Mouse (Mus musculus) CH12.LX (cell line): ENCODE results near the gene Gm1043. TPM values are rescaled to one million over a fixed set of nuclear protein-coding genes. Genes with fewer than 3 reads are reported as not detected.

Source experiments
- DNase-seq: peaks from one replicate; pipeline ENCODE4 v3.0.0-alpha.2; 2013; ENCODE audit errors: extremely low read depth
- H3K27ac ChIP-seq: 2 replicates; pipeline ENCODE4 v1.5.1; 2012; ENCODE audit warnings: low read depth, mild to moderate bottlenecking, control low read depth, moderate library complexity; ENCODE audit not compliant: insufficient read depth
- H3K27me3 ChIP-seq: replicated peaks from 2 replicates; pipeline ENCODE3; 2012; ENCODE audit warnings: inconsistent platforms
- H3K36me3 ChIP-seq, 2 experiments: replicated peaks in 1 of 2; 2 replicates each; pipeline versions ENCODE3 to v1.6.1; 2012; ENCODE audit warnings: inconsistent platforms in 1 of 2, low read length in 1 of 2, mild to moderate bottlenecking in 1 of 2, mixed read lengths in 1 of 2, moderate library complexity in 1 of 2; ENCODE audit not compliant: control insufficient read depth in 1 of 2, insufficient read depth in 1 of 2
- H3K4me1 ChIP-seq, 2 experiments: 2 replicates each; pipeline ENCODE4 v1.6.1; 2012; ENCODE audit warnings: inconsistent platforms in 1 of 2, moderate library complexity in 1 of 2; ENCODE audit not compliant: insufficient read depth in 2 of 2, control insufficient read depth in 1 of 2
- H3K4me2 ChIP-seq: 2 replicates; pipeline ENCODE4 v1.6.1; 2012; ENCODE audit warnings: low read depth, mild to moderate bottlenecking, control low read depth; ENCODE audit not compliant: poor library complexity, insufficient read depth, severe bottlenecking
- H3K4me3 ChIP-seq, 3 experiments: fragments of 150-350 bp in 1 of 3; sonication (generic) in 1 of 3; replicated peaks in 1 of 3; 2 replicates each; pipeline versions ENCODE3 to v1.5.1; 2011 to 2012; ENCODE audit warnings: low read depth in 2 of 3, low read length in 2 of 3, mild to moderate bottlenecking in 2 of 3, moderate library complexity in 2 of 3, control low read depth in 1 of 3, improper control_type of control experiment in 1 of 3, inconsistent platforms in 1 of 3, mixed read lengths in 1 of 3; ENCODE audit not compliant: poor library complexity in 1 of 3
- H3K79me2 ChIP-seq: replicated peaks from 2 replicates; pipeline ENCODE4 v1.6.1; 2012; ENCODE audit warnings: mild to moderate bottlenecking, moderate library complexity; ENCODE audit not compliant: control insufficient read depth, poor library complexity, insufficient read depth, severe bottlenecking; ENCODE audit errors: extremely low read depth
- H3K9ac ChIP-seq: 2 replicates; pipeline ENCODE4 v1.6.1; 2012; ENCODE audit warnings: low read depth, mild to moderate bottlenecking, control low read depth, moderate library complexity; ENCODE audit not compliant: insufficient read depth
- H3K9me3 ChIP-seq: replicated peaks from 2 replicates; pipeline ENCODE3; 2012; ENCODE audit warnings: low read length, inconsistent platforms, mixed read lengths
- CHD2 ChIP-seq: IDR thresholded peaks from 2 replicates; pipeline ENCODE4 v1.6.1; 2011; ENCODE audit warnings: low read length, improper control_type of control experiment
- E2F4 ChIP-seq: IDR thresholded peaks from 2 replicates; pipeline ENCODE4 v1.6.1; 2011; ENCODE audit warnings: low read depth, low read length, improper control_type of control experiment; ENCODE audit not compliant: insufficient replicate concordance
- EP300 ChIP-seq: IDR thresholded peaks from 2 replicates; pipeline ENCODE4 v1.6.1; 2011; ENCODE audit warnings: low read length, improper control_type of control experiment
- ETS1 ChIP-seq: conservative IDR thresholded peaks from 2 replicates; pipeline ENCODE4 v1.6.1; 2012; ENCODE audit warnings: low read depth, mild to moderate bottlenecking, inconsistent platforms, low read length, improper control_type of control experiment, moderate library complexity
- GABPA ChIP-seq: IDR thresholded peaks from 2 replicates; pipeline ENCODE4 v1.6.1; 2012; ENCODE audit warnings: low read depth, low read length, improper control_type of control experiment, inconsistent platforms; ENCODE audit not compliant: insufficient replicate concordance
- HCFC1 ChIP-seq: IDR thresholded peaks from 2 replicates; pipeline ENCODE4 v1.6.1; 2012; ENCODE audit warnings: low read depth, mild to moderate bottlenecking, inconsistent platforms, low read length, improper control_type of control experiment
- IRF4 ChIP-seq: IDR thresholded peaks from 2 replicates; pipeline ENCODE4 v1.6.1; 2014; ENCODE audit warnings: low read depth, mild to moderate bottlenecking, inconsistent platforms, low read length, improper control_type of control experiment
- JUND ChIP-seq: conservative IDR thresholded peaks from 2 replicates; pipeline ENCODE4 v1.6.1; 2011; ENCODE audit warnings: low read depth, low read length, improper control_type of control experiment
- KAT2A ChIP-seq: IDR thresholded peaks from 2 replicates; pipeline ENCODE4 v1.6.1; 2012; ENCODE audit warnings: low read length, improper control_type of control experiment, inconsistent platforms; ENCODE audit not compliant: insufficient replicate concordance
- MAFK ChIP-seq: IDR thresholded peaks from 2 replicates; pipeline ENCODE4 v1.6.1; 2011; ENCODE audit warnings: low read length, improper control_type of control experiment; ENCODE audit not compliant: insufficient replicate concordance
- MXI1 ChIP-seq: IDR thresholded peaks from 2 replicates; pipeline ENCODE4 v1.6.1; 2011; ENCODE audit warnings: mild to moderate bottlenecking, low read depth, low read length, improper control_type of control experiment
- NRF1 ChIP-seq: IDR thresholded peaks from 2 replicates; pipeline ENCODE4 v1.6.1; 2014; ENCODE audit warnings: low read depth, mild to moderate bottlenecking, inconsistent platforms, low read length, improper control_type of control experiment, moderate library complexity
- PAX5 ChIP-seq: IDR thresholded peaks from 2 replicates; pipeline ENCODE4 v1.6.1; 2012; ENCODE audit warnings: low read length, inconsistent platforms, mixed read lengths
- POLR2A ChIP-seq: IDR thresholded peaks from 2 replicates; pipeline ENCODE4 v1.6.1; 2011; ENCODE audit warnings: low read depth, mild to moderate bottlenecking, improper control_type of control experiment, low read length
- POLR2AphosphoS2 ChIP-seq: IDR thresholded peaks from 2 replicates; pipeline ENCODE4 v1.6.1; 2011; ENCODE audit warnings: low read depth, low read length, improper control_type of control experiment
- RCOR1 ChIP-seq: conservative IDR thresholded peaks from 2 replicates; pipeline ENCODE4 v1.6.1; 2012; ENCODE audit warnings: low read depth, mild to moderate bottlenecking, inconsistent platforms, low read length, improper control_type of control experiment
- SIN3A ChIP-seq: IDR thresholded peaks from 2 replicates; pipeline ENCODE4 v1.6.1; 2012; ENCODE audit warnings: low read length, improper control_type of control experiment, inconsistent platforms
- SMC3 ChIP-seq: IDR thresholded peaks from 2 replicates; pipeline ENCODE4 v1.6.1; 2011; ENCODE audit warnings: low read depth, low read length, improper control_type of control experiment
- TBP ChIP-seq: conservative IDR thresholded peaks from 2 replicates; pipeline ENCODE4 v1.6.1; 2011; ENCODE audit warnings: low read depth, low read length, improper control_type of control experiment
- UBTF ChIP-seq: IDR thresholded peaks from 2 replicates; pipeline ENCODE4 v1.6.1; 2012; ENCODE audit warnings: low read depth, mild to moderate bottlenecking, inconsistent platforms, low read length, improper control_type of control experiment, moderate library complexity
- ZKSCAN1 ChIP-seq: IDR thresholded peaks from 2 replicates; pipeline ENCODE4 v1.6.1; 2012; ENCODE audit warnings: low read depth, inconsistent platforms, low read length, improper control_type of control experiment, borderline replicate concordance
- dilution Hi-C: fragments of 300-500 bp; cut with MboI; formaldehyde crosslinking; loops from 2 replicates; pipeline ENCODE4 v1.14.3; 2020; ENCODE audit warnings: low sequenced_read_pairs; ENCODE audit not compliant: extremely low pct_unique_long_range_greater_than_20kb, extremely low pct_ligation_motif_present
- in situ Hi-C: fragments of 300-500 bp; cut with MboI; formaldehyde crosslinking; loops from 3 replicates; pipeline ENCODE4 v1.14.3; 2019; ENCODE audit warnings: low sequenced_read_pairs, low pct_ligation_motif_present, low pct_unique_long_range_greater_than_20kb, mixed read lengths
- polyA plus RNA-seq: library from polyadenylated mRNA; unstranded; fragments of >175 nt; gene quantifications from 2 replicates; pipeline ENCODE4 v1.2.1, GENCODE M21; 2012; ENCODE audit warnings: low read depth; ENCODE audit not compliant: insufficient read length
- total RNA-seq, 2 experiments: library from RNA; depleted of rRNA; stranded (reverse); fragments of 300-350 nt in 1 of 2; fragments of >200 nt in 1 of 2; gene quantifications; 2 replicates each; pipeline ENCODE4 v1.2.3; 2012 to 2014

Gm1043 gene
- total and polyA plus RNA-seq, 3 experiments: not detected

GRCm38 (mm10) chr5:37261734-37262133 lies 176.6 kb downstream of the Gm1043 start:
- Histone ChIP-seq H3K4me1 (peaks cover 5 to 36% of the 10 kb centered on the region in 2 experiments; a peak in 3 of 4 replicates), H3K27ac (no peak overlapping the region), H3K36me3 (peaks cover 0 to 19% of the 10 kb centered on the region in 2 experiments), H3K27me3 (no peaks in the 10 kb centered on the region), H3K9me3 (no peaks in the 10 kb centered on the region), H3K9ac (no peak overlapping the region), H3K4me2 (no peak overlapping the region), H3K79me2 (no peaks in the 10 kb centered on the region), H3K4me3 (no peak overlapping the region)
- in situ Hi-C loops: no loop called here
- DNase-seq: no peak
- dilution Hi-C loops: no loop called here
- TF ChIP-seq EP300: no peak
- no peak for TF ChIP-seq GABPA
- no peak for TF ChIP-seq JUND
- TF ChIP-seq HCFC1: no peak
- TF ChIP-seq PAX5: no peak
- TF ChIP-seq MXI1: no peak
- TF ChIP-seq TBP: no peak
- TF ChIP-seq ETS1: no peak
- TF ChIP-seq UBTF: no peak
- TF ChIP-seq SIN3A: no peak
- no peak for TF ChIP-seq CHD2
- TF ChIP-seq IRF4: no peak

- no peak overlapping the region for H3K4me3 ChIP-seq
- in situ Hi-C loops (no loop called here), dilution Hi-C loops (no loop called here)
- no peak for DNase-seq
- no peaks in the 10 kb centered on the region for H3K27me3 ChIP-seq
- peaks cover 5 to 15% of the 10 kb centered on the region in 2 experiments; a peak in 3 of 4 replicates for H3K4me1 ChIP-seq
- H3K9ac ChIP-seq: no peak overlapping the region
- no peak overlapping the region for H3K27ac ChIP-seq
- peaks cover 0 to 36% of the 10 kb centered on the region in 2 experiments for H3K36me3 ChIP-seq
- TF ChIP-seq E2F4 (no peak), CHD2 (no peak), ETS1 (no peak), HCFC1 (no peak), IRF4 (no peak), TBP (no peak), NRF1 (no peak), SMC3 (no peak), MAFK (no peak), ZKSCAN1 (no peak), POLR2AphosphoS2 (no peak), UBTF (no peak), RCOR1 (no peak), KAT2A (no peak), POLR2A (no peak), SIN3A (no peak)
- TF ChIP-seq, all 38 proteins: peak for 0
- Histone ChIP-seq H3K79me2 (no peaks in the 10 kb centered on the region), H3K4me2 (no peak overlapping the region), H3K9me3 (no peaks in the 10 kb centered on the region)
Observed at GRCm38 (mm10) chr5:37263816-37264215, 178.6 kb downstream of the Gm1043 start.

Other genes starting within 250 kb of the Gm1043 start
- gene Ppp2r2c, start 216.9 kb upstream of the Gm1043 start, total RNA-seq (2012; rRNA removed): 0.13 and 0.21 TPM in 2 replicates
- not detected in 2 replicates for gene Ppp2r2c, start 216.9 kb upstream of the Gm1043 start, total RNA-seq (2014; rRNA removed)
- 0.07 TPM in 1 of 2 replicates, not detected in the other for gene Ppp2r2c, start 216.9 kb upstream of the Gm1043 start, polyA plus RNA-seq
- 2.3 and 2.5 TPM in 2 replicates for gene Wfs1, start 96.2 kb upstream of the Gm1043 start, total RNA-seq (2012; rRNA removed)
- 0.43 and 0.56 TPM in 2 replicates for gene Wfs1, start 96.2 kb upstream of the Gm1043 start, total RNA-seq (2014; rRNA removed)
- gene Wfs1, start 96.2 kb upstream of the Gm1043 start, polyA plus RNA-seq: 1.4 and 1.8 TPM in 2 replicates
- 9.1 and 10.5 TPM in 2 replicates for gene Crmp1, start 156.6 kb downstream of the Gm1043 start, total RNA-seq (2012; rRNA removed)
- gene Crmp1, start 156.6 kb downstream of the Gm1043 start, total RNA-seq (2014; rRNA removed): 3.3 TPM in 2 replicates
- gene Crmp1, start 156.6 kb downstream of the Gm1043 start, polyA plus RNA-seq: 19.6 and 20.1 TPM in 2 replicates